Mouse (Mus musculus): Measurements from ENCODE around the gene Hist1h1c. TPM values are rescaled to one million over a fixed set of nuclear protein-coding genes. Genes with fewer than 3 reads are reported as not detected.
"Not testable (repeated sequence)": the region's sequence is repeated elsewhere in the genome, so short reads cannot be mapped to it uniquely, and the experiment has no call there.

The Hist1h1c gene
- total RNA-seq, 1 experiment = 496 TPM

DNA sequence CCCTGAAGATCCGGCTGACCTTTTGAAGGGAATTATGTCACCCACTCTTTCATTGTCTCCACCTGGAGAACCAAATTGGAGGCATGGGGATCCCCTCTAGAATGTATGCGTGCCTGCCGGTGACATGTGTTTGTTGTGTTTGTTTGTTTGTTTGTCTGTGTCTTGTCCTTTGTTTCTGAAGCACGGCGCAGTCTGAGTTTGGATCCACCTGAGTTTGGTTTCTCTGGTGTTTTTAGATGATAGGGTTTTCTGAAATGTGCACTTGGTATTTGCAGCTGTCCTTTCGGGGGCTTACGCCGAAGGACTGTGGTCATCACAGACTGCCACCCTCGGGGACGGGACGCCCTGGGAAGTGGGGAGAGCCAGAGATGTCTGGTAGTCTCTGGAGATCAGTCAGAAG, 21.4 kb upstream of the Hist1h1c start:
- no peak overlapping the region for H3K9ac ChIP-seq (ENCODE audit: insufficient read depth, low read depth, low read length, poor library complexity, severe bottlenecking)
- in situ Hi-C loops (cut with MboI; ENCODE audit: low sequenced_read_pairs in 2 of 2, unreplicated experiment in 2 of 2) = no loop called here
- no peak for DNase-seq (ENCODE audit: low read depth, low spot score)
- no peak for TF ChIP-seq ZNF384 (IDR thresholded peaks at IDR 0.05; ENCODE audit: low read depth, low read length)
- TF ChIP-seq MAFK (IDR thresholded peaks at IDR 0.05; ENCODE audit: insufficient read depth, low read depth, low read length) = no peak
- no peak for TF ChIP-seq CHD2 (IDR thresholded peaks at IDR 0.05; ENCODE audit: low read depth, low read length)
- TF ChIP-seq ZC3H11A (IDR thresholded peaks at IDR 0.05; ENCODE audit: borderline replicate concordance, low read depth, low read length) = no peak
- TF ChIP-seq HCFC1 (IDR thresholded peaks at IDR 0.05; ENCODE audit: borderline replicate concordance, insufficient read depth, low read length) = no peak
- no peak overlapping the region for H3K4me3 ChIP-seq (ENCODE audit: insufficient read depth in 1 of 2, low read depth in 1 of 2, low read length in 2 of 2, poor library complexity in 1 of 2, severe bottlenecking in 1 of 2)
- H3K9me3 ChIP-seq (ENCODE audit: control insufficient read depth, insufficient read depth, low read depth, low read length) = no peaks in the 10 kb centered on the region
- H3K36me3 ChIP-seq (ENCODE audit: control insufficient read depth, insufficient read depth, low read length, poor library complexity, severe bottlenecking) = no peaks in the 10 kb centered on the region
- H3K4me1 ChIP-seq (ENCODE audit: control insufficient read depth in 2 of 2, insufficient read depth in 2 of 2, low read length in 2 of 2, poor library complexity in 1 of 2) = no peaks in the 10 kb centered on the region; a peak in 1 of 4 replicates
- no peak overlapping the region for H3K27ac ChIP-seq (ENCODE audit: insufficient read depth, low read depth, low read length, poor library complexity, severe bottlenecking)

DNA sequence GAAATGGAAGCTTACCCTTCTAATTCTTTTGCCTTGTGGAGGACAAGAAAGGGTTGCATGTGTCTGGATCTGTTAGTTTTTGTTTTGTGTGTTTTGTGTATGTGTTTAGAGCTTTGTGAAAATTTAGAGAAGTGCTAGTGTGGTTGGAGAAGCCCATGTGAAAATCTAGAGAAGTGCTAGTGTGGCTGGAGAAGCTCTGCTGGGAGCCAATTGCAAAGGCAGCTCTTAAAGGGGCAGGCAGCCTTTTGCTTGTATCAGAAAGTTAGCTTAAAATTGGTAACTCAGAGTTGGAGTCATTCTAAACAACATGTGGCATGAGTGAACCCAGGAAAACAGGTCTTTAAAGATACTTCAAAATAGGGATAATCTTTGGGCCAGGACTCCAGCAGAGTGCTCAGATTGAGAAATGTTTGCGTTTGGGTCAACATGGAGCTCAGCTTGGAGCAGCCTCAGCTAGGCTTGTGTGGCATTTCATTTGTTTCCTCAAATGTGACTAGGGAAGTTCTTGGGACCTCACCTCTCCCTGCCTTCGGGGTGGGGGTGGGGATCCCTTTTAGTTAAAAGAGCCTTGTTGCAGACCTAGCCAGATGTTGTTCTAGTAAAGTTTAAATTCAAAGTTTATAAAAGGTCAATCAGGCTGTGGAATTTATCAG, 20.9 kb upstream of the Hist1h1c start:
- H3K4me3 ChIP-seq (ENCODE audit: insufficient read depth in 1 of 2, low read depth in 1 of 2, low read length in 2 of 2, poor library complexity in 1 of 2, severe bottlenecking in 1 of 2); DNase-seq (ENCODE audit: low read depth, low spot score); H3K27ac ChIP-seq (ENCODE audit: insufficient read depth, low read depth, low read length, poor library complexity, severe bottlenecking); in situ Hi-C loops (cut with MboI; ENCODE audit: low sequenced_read_pairs in 2 of 2, unreplicated experiment in 2 of 2); H3K9me3 ChIP-seq (ENCODE audit: control insufficient read depth, insufficient read depth, low read depth, low read length); H3K9ac ChIP-seq (ENCODE audit: insufficient read depth, low read depth, low read length, poor library complexity, severe bottlenecking); H3K4me1 ChIP-seq (ENCODE audit: control insufficient read depth in 2 of 2, insufficient read depth in 2 of 2, low read length in 2 of 2, poor library complexity in 1 of 2); H3K36me3 ChIP-seq (ENCODE audit: control insufficient read depth, insufficient read depth, low read length, poor library complexity, severe bottlenecking): not testable (repeated sequence)

DNA sequence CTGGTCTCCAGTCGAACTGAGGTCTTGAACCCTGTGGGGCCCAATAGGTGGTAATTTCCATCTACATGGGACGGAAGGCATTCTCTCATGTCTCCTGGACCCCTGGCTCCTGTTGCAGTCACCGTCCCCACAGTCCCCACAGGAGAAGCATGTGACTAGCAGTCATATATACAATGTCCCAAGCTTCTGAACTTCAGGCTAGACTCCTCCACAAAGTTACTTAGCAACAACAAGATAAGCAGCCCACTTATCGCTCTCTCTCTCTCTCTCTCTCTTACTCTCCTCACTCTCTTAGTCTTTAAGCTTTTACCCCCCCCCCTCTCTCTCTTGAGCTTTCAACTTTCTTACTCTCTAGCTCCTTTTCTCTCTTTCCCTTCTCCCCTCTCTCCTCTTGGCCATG, 14.4 kb upstream of the Hist1h1c start:
- no peak overlapping the region for H3K4me3 ChIP-seq (ENCODE audit: insufficient read depth in 1 of 2, low read depth in 1 of 2, low read length in 2 of 2, poor library complexity in 1 of 2, severe bottlenecking in 1 of 2)
- TF ChIP-seq CHD2 (IDR thresholded peaks at IDR 0.05; ENCODE audit: low read depth, low read length) (no peak), ZNF384 (IDR thresholded peaks at IDR 0.05; ENCODE audit: low read depth, low read length) (no peak), ZC3H11A (IDR thresholded peaks at IDR 0.05; ENCODE audit: borderline replicate concordance, low read depth, low read length) (no peak), HCFC1 (IDR thresholded peaks at IDR 0.05; ENCODE audit: borderline replicate concordance, insufficient read depth, low read length) (no peak), MAFK (IDR thresholded peaks at IDR 0.05; ENCODE audit: insufficient read depth, low read depth, low read length) (no peak)
- no peak overlapping the region for H3K9ac ChIP-seq (ENCODE audit: insufficient read depth, low read depth, low read length, poor library complexity, severe bottlenecking)
- no peaks in the 10 kb centered on the region for H3K4me1 ChIP-seq (ENCODE audit: control insufficient read depth in 2 of 2, insufficient read depth in 2 of 2, low read length in 2 of 2, poor library complexity in 1 of 2)
- DNase-seq (ENCODE audit: low read depth, low spot score) = no peak
- H3K36me3 ChIP-seq (ENCODE audit: control insufficient read depth, insufficient read depth, low read length, poor library complexity, severe bottlenecking) = no peaks in the 10 kb centered on the region
- H3K9me3 ChIP-seq (ENCODE audit: control insufficient read depth, insufficient read depth, low read depth, low read length) = no peaks in the 10 kb centered on the region
- in situ Hi-C loops (cut with MboI; ENCODE audit: low sequenced_read_pairs in 2 of 2, unreplicated experiment in 2 of 2) = no loop called here
- H3K27ac ChIP-seq (ENCODE audit: insufficient read depth, low read depth, low read length, poor library complexity, severe bottlenecking) = no peak overlapping the region

DNA sequence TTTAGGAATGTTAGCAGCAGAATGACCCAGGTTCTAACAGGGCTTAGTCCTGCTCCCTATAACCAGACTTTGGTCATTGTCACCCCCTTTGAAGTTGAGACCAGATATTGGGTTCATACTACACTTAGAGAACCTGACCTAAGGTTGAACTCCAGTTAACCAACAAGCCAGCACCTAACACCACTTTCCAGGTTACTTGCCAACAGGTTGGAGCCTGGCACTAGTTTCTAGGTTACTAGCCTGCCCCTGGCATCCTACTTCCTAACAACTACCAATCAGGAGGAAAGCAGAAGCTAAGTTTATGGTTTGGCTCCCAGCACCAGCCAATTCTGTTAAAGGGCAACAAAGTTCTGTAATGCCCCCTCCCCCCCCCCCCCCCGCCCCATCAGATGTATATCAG, 13.4 kb upstream of the Hist1h1c start:
- in situ Hi-C loops (cut with MboI; ENCODE audit: low sequenced_read_pairs in 2 of 2, unreplicated experiment in 2 of 2) = no loop called here
- no peak for DNase-seq (ENCODE audit: low read depth, low spot score)

More for the DNA sequence above, 13.4 kb upstream of the Hist1h1c start:
- Histone ChIP-seq H3K4me1 (ENCODE audit: control insufficient read depth in 2 of 2, insufficient read depth in 2 of 2, low read length in 2 of 2, poor library complexity in 1 of 2) (no peaks in the 10 kb centered on the region), H3K9me3 (ENCODE audit: control insufficient read depth, insufficient read depth, low read depth, low read length) (no peaks in the 10 kb centered on the region), H3K27ac (ENCODE audit: insufficient read depth, low read depth, low read length, poor library complexity, severe bottlenecking) (no peak overlapping the region), H3K9ac (ENCODE audit: insufficient read depth, low read depth, low read length, poor library complexity, severe bottlenecking) (no peak overlapping the region), H3K36me3 (ENCODE audit: control insufficient read depth, insufficient read depth, low read length, poor library complexity, severe bottlenecking) (no peaks in the 10 kb centered on the region), H3K4me3 (ENCODE audit: insufficient read depth in 1 of 2, low read depth in 1 of 2, low read length in 2 of 2, poor library complexity in 1 of 2, severe bottlenecking in 1 of 2) (no peak overlapping the region)
- no peak for TF ChIP-seq ZNF384 (IDR thresholded peaks at IDR 0.05; ENCODE audit: low read depth, low read length)
- TF ChIP-seq CHD2 (IDR thresholded peaks at IDR 0.05; ENCODE audit: low read depth, low read length) = no peak
- TF ChIP-seq MAFK (IDR thresholded peaks at IDR 0.05; ENCODE audit: insufficient read depth, low read depth, low read length) = no peak
- no peak for TF ChIP-seq HCFC1 (IDR thresholded peaks at IDR 0.05; ENCODE audit: borderline replicate concordance, insufficient read depth, low read length)
- TF ChIP-seq ZC3H11A (IDR thresholded peaks at IDR 0.05; ENCODE audit: borderline replicate concordance, low read depth, low read length) = no peak
